Mouse (Mus musculus) ES-Bruce4 (cell line): ENCODE measurements around the gene Olfr1417.

Experiments
- CTCF ChIP-seq: IDR thresholded peaks from one replicate; pipeline ENCODE4 v1.8.1; 2011; ENCODE audit warnings: low read depth, low read length
- POLR2A ChIP-seq: IDR thresholded peaks from one replicate; pipeline ENCODE4 v1.8.1; 2011; ENCODE audit warnings: low read length; ENCODE audit not compliant: insufficient read depth

DNA sequence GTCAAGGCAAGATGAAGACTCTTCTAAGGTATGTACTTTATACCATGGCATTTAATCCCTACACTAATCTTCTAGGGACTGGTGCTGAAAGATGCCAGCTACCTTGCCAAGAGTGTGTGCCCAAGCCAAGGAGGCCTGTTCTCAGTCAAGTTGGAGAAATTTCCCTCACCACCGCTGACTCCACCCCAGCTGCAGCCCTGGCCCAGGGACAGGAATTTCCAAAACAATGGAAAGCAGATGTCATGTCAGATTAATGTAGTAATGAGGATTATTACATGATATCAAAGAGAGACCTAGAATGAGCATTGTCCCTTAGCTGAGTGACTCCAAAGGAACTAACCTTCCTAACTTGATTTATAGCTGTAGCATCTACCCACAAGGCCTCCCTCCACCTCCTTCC is 28.2 kb downstream of the Olfr1417 start:
- TF ChIP-seq CTCF = no peak
- no peak for TF ChIP-seq POLR2A
